In the genomic region with DNA sequence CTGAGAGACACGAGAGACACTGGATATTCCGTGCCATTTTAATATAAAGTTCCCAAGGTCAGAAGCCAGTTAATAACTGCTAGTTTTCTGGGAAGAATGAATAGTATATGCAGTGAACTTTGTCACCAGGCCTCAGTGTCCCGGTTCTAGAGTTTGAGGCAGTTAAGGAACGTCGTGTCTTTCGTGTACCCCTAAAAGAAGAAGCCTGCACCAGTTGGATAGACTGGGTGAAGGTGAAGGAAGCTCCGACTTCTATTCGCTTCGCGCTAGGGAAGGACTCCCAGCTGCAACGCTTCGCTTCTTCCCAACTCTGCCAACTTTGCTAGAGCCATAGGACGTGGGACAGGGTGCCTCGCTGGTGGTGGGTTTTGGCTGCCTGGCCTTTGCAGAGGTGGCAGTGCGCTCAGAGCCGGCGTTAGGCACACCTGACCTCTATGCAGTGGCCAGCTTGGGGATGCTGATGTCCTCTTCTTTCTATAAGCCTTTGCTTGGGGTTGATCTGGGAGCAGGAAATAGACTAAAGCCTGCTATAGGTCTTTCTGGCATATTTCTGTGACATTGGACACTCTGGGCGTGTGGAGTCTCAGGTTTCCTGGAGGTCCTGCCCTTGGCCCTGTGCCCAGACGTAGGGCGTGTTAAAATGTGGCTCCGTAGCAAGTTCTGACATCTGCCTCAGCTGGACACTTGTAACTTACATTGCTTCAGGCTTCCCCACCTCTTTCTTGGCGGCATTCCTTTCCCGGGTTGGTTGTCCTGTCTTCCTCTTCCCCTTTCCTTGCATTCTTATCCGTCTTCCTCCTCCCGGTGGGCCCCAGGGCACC, we compare ENCODE assay signal across 8 mouse cellular contexts. TPM values are rescaled to one million over a fixed set of nuclear protein-coding genes. Genes with fewer than 3 reads are reported as not detected.
DNase-seq lines count a peak whose midpoint lies in the region; ATAC-seq and TF ChIP-seq lines count a peak whose summit lies in the region.

No protein-coding gene starts in this region.

- no peaks in the 10 kb centered on the region for H3K9me3 ChIP-seq in embryonic facial prominence, embryonic 15.5 days (replicated peaks)
- H3K9me3 ChIP-seq in limb, embryonic 11.5 days (ENCODE audit: control insufficient read depth, low read length), result no peaks in the 10 kb centered on the region
- no peaks in the 10 kb centered on the region for H3K9me3 ChIP-seq in midbrain, embryonic 13.5 days

- peak overlapping the region; percentile 80 for H3K4me3 ChIP-seq in embryonic facial prominence, embryonic 15.5 days (replicated peaks)
- peak overlapping the region; percentile 68 for H3K4me3 ChIP-seq in limb, embryonic 11.5 days (ENCODE audit: low read depth, low read length)
- peak overlapping the region; percentile 82 for H3K4me3 ChIP-seq in midbrain, embryonic 13.5 days (replicated peaks)
- H3K4me3 ChIP-seq in testis, adult 2 months (ENCODE audit: control insufficient read depth, low read depth, low read length), result peak overlapping the region; percentile 80

- H3K4me1 ChIP-seq in embryonic facial prominence, embryonic 15.5 days, result peaks cover 21% of the 10 kb centered on the region
- peaks cover 6% of the 10 kb centered on the region for H3K4me1 ChIP-seq in limb, embryonic 11.5 days (ENCODE audit: control insufficient read depth, insufficient read depth, low read length)
- peaks cover 44% of the 10 kb centered on the region for H3K4me1 ChIP-seq in midbrain, embryonic 13.5 days (replicated peaks)
- H3K4me1 ChIP-seq in testis, adult 2 months (ENCODE audit: control insufficient read depth, insufficient read depth, low read length), result peaks cover 16% of the 10 kb centered on the region

- no peak overlapping the region for H3K27ac ChIP-seq in embryonic facial prominence, embryonic 15.5 days (replicated peaks)
- no peak overlapping the region for H3K27ac ChIP-seq in limb, embryonic 11.5 days (replicated peaks; ENCODE audit: low read depth, low read length)
- H3K27ac ChIP-seq in midbrain, embryonic 13.5 days, result no peak overlapping the region
- H3K27ac ChIP-seq in testis, adult 2 months (ENCODE audit: control insufficient read depth, insufficient read depth, low read depth, low read length), result no peak overlapping the region

- TF ChIP-seq CTCF in testis, adult 2 months (IDR thresholded peaks at IDR 0.05; ENCODE audit: control insufficient read depth, insufficient read depth, insufficient replicate concordance, low read depth, low read length), result no peak

- H3K36me3 ChIP-seq in embryonic facial prominence, embryonic 15.5 days, result no peaks in the 10 kb centered on the region
- H3K36me3 ChIP-seq in limb, embryonic 11.5 days (ENCODE audit: control insufficient read depth, insufficient read depth, low read length), result no peaks in the 10 kb centered on the region
- H3K36me3 ChIP-seq in midbrain, embryonic 13.5 days, result no peaks in the 10 kb centered on the region
- H3K36me3 ChIP-seq in testis, adult 2 months (ENCODE audit: control insufficient read depth, insufficient read depth, low read length), result no peaks in the 10 kb centered on the region

- peak overlapping the region; percentile 97 for H3K4me2 ChIP-seq in embryonic facial prominence, embryonic 15.5 days (replicated peaks)
- H3K4me2 ChIP-seq in limb, embryonic 11.5 days (ENCODE audit: low read depth, severe bottlenecking), result peak overlapping the region; percentile 89
- H3K4me2 ChIP-seq in midbrain, embryonic 13.5 days (replicated peaks), result peak overlapping the region; percentile 84

- H3K27me3 ChIP-seq in embryonic facial prominence, embryonic 15.5 days, result no peaks in the 10 kb centered on the region
- no peaks in the 10 kb centered on the region for H3K27me3 ChIP-seq in limb, embryonic 11.5 days (ENCODE audit: control insufficient read depth, insufficient read depth, low read length)
- no peaks in the 10 kb centered on the region for H3K27me3 ChIP-seq in midbrain, embryonic 13.5 days
- H3K27me3 ChIP-seq in testis, adult 2 months (ENCODE audit: control insufficient read depth, insufficient read depth, low read length), result no peaks in the 10 kb centered on the region; the same call in 1 of the 2 replicates

- WGBS in embryonic facial prominence, embryonic 15.5 days, result 2% methylated on average over 25 of the region's 25 CpGs
- WGBS in limb, embryonic 11.5 days, result 9% methylated on average over 25 of the region's 25 CpGs
- WGBS in midbrain, embryonic 13.5 days, result 6% methylated on average over 25 of the region's 25 CpGs

- intact Hi-C loops in heart, postnatal 36 days (cut with DNase I), result loop anchor here (5.0 to 10.0 kb wide), 4 partner anchors 164 to 406 kb away; a partner anchor contains a TSS
- intact Hi-C loops in left cerebral cortex, postnatal 14 days (cut with DNase I), result loop anchor here (5.0 to 10.0 kb wide), 3 partner anchors 36 to 406 kb away; a partner anchor contains a TSS

- no peak for TF ChIP-seq POLR2A in testis, adult 2 months (IDR thresholded peaks at IDR 0.05; ENCODE audit: control insufficient read depth, low read depth, low read length)

- no peak overlapping the region for H3K9ac ChIP-seq in embryonic facial prominence, embryonic 15.5 days
- no peak overlapping the region for H3K9ac ChIP-seq in limb, embryonic 11.5 days (ENCODE audit: low read length)
- H3K9ac ChIP-seq in midbrain, embryonic 13.5 days (replicated peaks), result peak overlapping the region; percentile 93

- DNase-seq in CD8-positive naive resting alpha-beta T cell, adult 2 months (ENCODE audit: low read depth in 2 of 2, low spot score in 2 of 2), result peak; percentile 6 to 12
- DNase-seq in adrenal gland, adult 2 months, result peak; percentile 28
- DNase-seq in heart, postnatal 36 days, result peak; percentile 26 to 29
- peak; percentile 78 for DNase-seq in limb, embryonic 11.5 days (ENCODE audit: low spot score)
- no peak for DNase-seq in left cerebral cortex, postnatal 14 days (ENCODE audit: low spot score in 2 of 2)

- no peak for ATAC-seq in embryonic facial prominence, embryonic 15.5 days (ENCODE audit: insufficient number of reproducible peaks, low FRiP score, low TSS enrichment, low read depth)
- peak; percentile 20; the same call in 1 of the 2 replicates for ATAC-seq in limb, embryonic 11.5 days (ENCODE audit: insufficient number of reproducible peaks, low FRiP score, low TSS enrichment, low read depth)
- no peak for ATAC-seq in midbrain, embryonic 13.5 days

RNA-seq across cellular contexts. Expression of a gene that starts 1.7 kb away (rescaled TPM):
- total RNA-seq in adrenal gland, adult 2 months (2021), result 10 to 100 TPM; 12.2 to 13.5 TPM
- 2.4 and 3.1 TPM in 2 replicates for polyA plus RNA-seq in adrenal gland, adult 2 months (2012; rRNA removed)
- 7.3 and 9.2 TPM in 2 replicates for polyA plus RNA-seq in embryonic facial prominence, embryonic 15.5 days (2015; fragmentation: Nextera tagmentation; extraction: Ambion mirVana)
- total RNA-seq in heart, postnatal 36 days (2021), result 10 to 100 TPM; 23.4 to 26.3 TPM
- polyA plus RNA-seq in limb, embryonic 11.5 days (2014; fragmentation: Nextera tagmentation; extraction: Ambion mirVana), result 10.5 and 12.0 TPM in 2 replicates
- polyA plus RNA-seq in midbrain, embryonic 13.5 days (2015; fragmentation: Nextera tagmentation; extraction: Ambion mirVana), result 20.9 and 23.8 TPM in 2 replicates
- 2.2 and 2.4 TPM in 2 replicates for polyA plus RNA-seq in testis, adult 2 months (2012; rRNA removed)
- 10 to 100 TPM; 78.5 to 82.1 TPM for total RNA-seq in left cerebral cortex, postnatal 14 days (2021)

Comparison
In these comparisons a context has a peak if more than half of its experiments do, and no peak if none do; other contexts are left out.
1. DNase-seq: peak in CD8-positive naive resting alpha-beta T cell, adult 2 months (2 of 2), adrenal gland, adult 2 months (single experiment), heart, postnatal 36 days (2 of 2) and limb, embryonic 11.5 days (single experiment); none in left cerebral cortex, postnatal 14 days (0 of 2).
2. Peak in every context shown above with its lines, with median percentiles within 50 percentile points of each other: H3K4me2 ChIP-seq and H3K4me3 ChIP-seq.